Mouse (Mus musculus) small intestine, adult 10 weeks (tissue): ENCODE measurements around the gene Gm47189. TPM values are rescaled to one million over a fixed set of nuclear protein-coding genes. Genes with fewer than 3 reads are reported as not detected.

ENCODE experiments used
- polyA plus RNA-seq: library from polyadenylated mRNA; stranded (reverse); fragments of 350-450 nt; fragmentation: Illumina TruSeq; extraction: RNeasy Lipid Tissue Mini Kit (QIAGEN cat#74804); gene quantifications from one replicate; pipeline ENCODE4 v1.2.3, GENCODE M21; 2014; ENCODE audit warnings: low replicate concordance

Gene Gm47189
- polyA plus RNA-seq = not detected

DNA sequence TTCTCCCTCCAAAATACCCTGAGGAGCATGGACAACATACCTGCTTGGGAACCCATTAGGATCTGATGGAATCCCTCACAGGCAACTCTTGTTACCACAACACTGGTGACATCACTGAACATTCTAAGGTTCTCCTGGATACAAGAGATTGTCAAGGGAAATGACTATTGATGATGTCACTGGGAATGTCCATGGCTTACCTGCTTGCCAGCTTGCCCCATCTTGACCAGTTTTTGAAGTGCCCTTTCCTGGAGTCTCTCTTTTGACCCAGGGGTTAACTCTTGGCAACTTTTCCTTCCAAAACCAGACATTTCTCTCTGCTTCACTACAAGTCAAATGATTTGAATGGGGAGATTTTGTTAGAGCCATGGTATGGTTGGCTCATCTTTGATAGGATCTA, at the start of gene Gm47189:
TSS of gene Gm47189 (minus strand) at position 101 of the 400 bp plus-strand sequence.

DNA sequence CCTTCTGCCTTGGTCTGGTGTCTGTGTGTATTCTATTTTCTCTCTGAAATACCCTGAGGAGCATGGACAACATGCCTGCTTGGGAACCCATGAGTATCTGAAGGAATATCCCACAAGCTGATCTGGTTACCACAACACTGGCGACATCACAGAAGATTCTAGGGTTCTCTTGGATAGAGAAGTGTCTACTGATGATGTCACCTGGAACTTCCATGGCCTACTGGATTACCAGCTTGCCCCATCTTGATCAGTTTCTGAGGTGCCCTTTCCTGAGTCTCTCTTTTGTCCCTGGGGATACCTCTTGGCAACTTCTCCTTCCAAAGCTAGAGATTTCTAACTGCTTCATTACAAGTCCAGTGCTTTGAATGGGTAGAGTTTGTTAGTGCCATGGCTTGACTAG, 21.7 kb downstream of the Gm47189 start, which contains the start of gene Gm7929:
TSS of gene Gm7929 (minus strand) at position 101 of the 400 bp plus-strand sequence.

Other genes with a start within 250 kb of the Gm47189 start
- not detected for gene Gm7970, start 216.9 kb downstream of the Gm47189 start, polyA plus RNA-seq
- gene 1700049E17Rik2, start 199.2 kb downstream of the Gm47189 start, polyA plus RNA-seq = not detected
- gene Gm3072, start 147.8 kb downstream of the Gm47189 start, polyA plus RNA-seq = not detected
- gene Gm3676, start 126.0 kb downstream of the Gm47189 start, polyA plus RNA-seq = not detected
- not detected for gene Gm8068, start 70.6 kb downstream of the Gm47189 start, polyA plus RNA-seq
- gene Gm7929, start 21.8 kb downstream of the Gm47189 start, polyA plus RNA-seq = not detected
- gene Gm7980, start 134.8 kb upstream of the Gm47189 start, polyA plus RNA-seq = not detected
- not detected for gene 1700049E17Rik1, start 152.5 kb upstream of the Gm47189 start, polyA plus RNA-seq
- not detected for gene 1700024B05Rik, start 171.6 kb upstream of the Gm47189 start, polyA plus RNA-seq
- not detected for gene Gm6401, start 195.5 kb upstream of the Gm47189 start, polyA plus RNA-seq
- gene Gm3543, start 210.9 kb upstream of the Gm47189 start, polyA plus RNA-seq = not detected